Mouse (Mus musculus) kidney, adult 18-20 months (tissue): ENCODE measurements around the gene Boll.

Source experiments
- DNase-seq: peaks from one replicate; pipeline ENCODE4 v3.0.0; 2021

The Boll gene

DNA sequence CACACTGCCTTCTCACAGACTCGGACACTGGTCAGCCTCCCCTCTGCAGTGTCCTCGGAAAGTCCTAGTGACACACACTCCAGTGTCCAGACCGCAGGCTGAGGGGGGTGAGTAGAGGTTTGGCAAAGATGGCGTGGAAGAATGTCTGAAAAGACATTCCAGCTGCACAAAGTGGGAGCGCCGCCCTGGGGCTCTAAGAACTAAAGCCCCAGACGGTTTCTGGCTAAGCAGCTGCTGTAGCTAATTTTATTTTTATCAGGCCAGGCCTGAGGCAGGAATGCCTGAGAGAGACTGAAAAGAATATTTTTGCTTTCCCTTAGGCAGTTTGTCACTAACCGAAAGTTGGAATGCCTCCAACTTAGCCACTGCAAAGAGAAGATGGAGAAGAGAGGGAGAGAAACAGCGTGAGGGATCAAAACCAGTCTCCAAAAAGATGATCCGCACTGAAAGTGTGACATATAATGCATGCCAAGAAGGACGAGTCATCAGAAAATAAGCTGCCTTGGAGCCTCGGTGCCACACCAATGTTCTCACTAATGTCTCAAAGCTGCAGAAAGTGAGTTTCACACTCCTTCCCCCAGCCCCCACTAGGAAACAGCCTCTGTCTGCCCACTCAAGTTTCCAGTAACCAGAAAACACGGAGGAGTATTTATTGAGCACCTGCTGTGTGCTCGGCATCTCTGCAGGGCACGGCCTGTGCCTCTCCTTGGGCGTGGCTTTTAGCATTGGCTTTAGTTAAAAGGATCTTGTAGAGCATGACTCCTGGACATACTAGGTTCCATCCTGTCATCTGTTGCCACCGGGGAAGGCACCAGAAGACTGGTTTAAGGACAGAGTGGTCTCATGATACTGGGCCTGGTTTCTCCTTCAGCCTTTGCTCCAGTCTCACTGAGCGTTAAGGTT lies 161.2 kb downstream of the Boll start:
- peak; percentile 27 for DNase-seq

DNA sequence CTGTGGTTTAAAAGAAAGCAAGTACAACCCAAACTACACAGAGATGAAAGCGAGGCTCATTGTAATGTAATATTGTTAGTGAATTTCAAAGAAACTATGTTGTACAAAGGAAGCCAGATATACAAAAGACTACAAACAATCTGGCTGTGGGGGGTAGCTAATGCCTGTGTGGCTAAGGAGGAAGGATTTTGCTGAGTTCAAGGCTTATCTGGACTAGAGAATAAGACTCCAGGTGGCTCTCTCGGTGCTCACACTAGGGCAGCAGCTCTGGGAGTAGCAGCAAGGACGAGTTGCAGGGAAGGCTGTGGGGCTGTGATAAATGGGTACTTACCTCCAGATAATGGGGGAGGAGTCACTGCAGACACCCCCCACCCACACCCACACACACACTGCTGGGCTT lies 164.6 kb downstream of the Boll start:
- DNase-seq = no peak
